Mouse (Mus musculus) testis, adult 2 months (tissue): ENCODE data around the gene Ghdc. TPM values are rescaled to one million over a fixed set of nuclear protein-coding genes. Genes with fewer than 3 reads are reported as not detected.

ENCODE experiments used
- H3K27ac ChIP-seq: fragments of 200-500 bp; 2 replicates; pipeline ENCODE4 v1.5.1; 2012; ENCODE audit warnings: low read depth, low read length; ENCODE audit not compliant: control insufficient read depth, insufficient read depth
- H3K27me3 ChIP-seq: fragments of 200-500 bp; 2 replicates; pipeline ENCODE4 v1.6.1; 2012; ENCODE audit warnings: mild to moderate bottlenecking, low read length, moderate library complexity; ENCODE audit not compliant: control insufficient read depth, insufficient read depth
- H3K36me3 ChIP-seq: fragments of 200-500 bp; 2 replicates; pipeline ENCODE4 v1.6.1; 2012; ENCODE audit warnings: mild to moderate bottlenecking, low read length; ENCODE audit not compliant: control insufficient read depth, insufficient read depth
- H3K4me1 ChIP-seq: fragments of 200-500 bp; 2 replicates; pipeline ENCODE4 v1.6.1; 2012; ENCODE audit warnings: low read length; ENCODE audit not compliant: control insufficient read depth, insufficient read depth
- H3K4me3 ChIP-seq: fragments of 200-500 bp; 2 replicates; pipeline ENCODE4 v1.5.1; 2012; ENCODE audit warnings: low read depth, mild to moderate bottlenecking, low read length, moderate library complexity, mixed read lengths; ENCODE audit not compliant: control insufficient read depth
- CTCF ChIP-seq: fragments of 200-500 bp; IDR thresholded peaks from 2 replicates; pipeline ENCODE4 v1.5.1; 2012; ENCODE audit warnings: low read depth, mild to moderate bottlenecking, inconsistent platforms, low read length, moderate library complexity; ENCODE audit not compliant: control insufficient read depth, insufficient read depth, insufficient replicate concordance
- POLR2A ChIP-seq: fragments of 200-500 bp; IDR thresholded peaks from 2 replicates; pipeline ENCODE4 v1.6.1; 2012; ENCODE audit warnings: low read depth, mild to moderate bottlenecking, inconsistent platforms, low read length, moderate library complexity; ENCODE audit not compliant: control insufficient read depth
- polyA plus RNA-seq: library from polyadenylated mRNA; depleted of rRNA; stranded (reverse); fragments of >200 nt; gene quantifications from 2 replicates; pipeline ENCODE4 v1.2.3, GENCODE M21; 2012

Ghdc gene
- polyA plus RNA-seq, 1 experiment: 1.3 TPM

DNA sequence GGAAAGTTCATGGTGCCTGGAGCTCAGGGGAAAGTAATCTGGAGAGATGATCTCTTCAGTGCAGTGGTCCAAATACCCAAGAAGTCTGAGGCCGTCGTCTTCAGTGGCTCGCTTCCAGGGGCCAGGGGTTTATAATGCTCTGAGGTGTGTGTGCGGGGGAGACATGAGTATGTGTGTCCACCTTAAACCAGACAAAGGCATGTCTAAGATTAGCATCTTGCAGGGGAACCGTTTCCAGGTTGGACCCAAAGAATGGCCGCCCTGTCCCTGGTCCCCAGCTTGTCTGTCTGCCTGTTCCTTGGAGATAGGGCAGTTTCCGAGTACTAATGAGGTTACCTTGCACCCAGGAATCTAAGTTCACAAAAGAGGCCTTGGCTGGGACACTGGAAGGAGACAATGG is 7.9 kb downstream of the Ghdc start, which contains the start of gene Hcrt:
Gene Hcrt, minus strand, starts transcription at position 101 of the 400 bp plus-strand sequence.
- TF ChIP-seq POLR2A (no peak), CTCF (no peak)
- Histone ChIP-seq H3K4me3 (peak within 1 kb of the TSS; percentile 70), H3K4me1 (peaks cover 21% of the 10 kb centered on the region), H3K27me3 (no peaks in the 10 kb centered on the region; the same call in 1 of the 2 replicates), H3K36me3 (no peaks in the 10 kb centered on the region), H3K27ac (no peak within 1 kb of the TSS)

DNA sequence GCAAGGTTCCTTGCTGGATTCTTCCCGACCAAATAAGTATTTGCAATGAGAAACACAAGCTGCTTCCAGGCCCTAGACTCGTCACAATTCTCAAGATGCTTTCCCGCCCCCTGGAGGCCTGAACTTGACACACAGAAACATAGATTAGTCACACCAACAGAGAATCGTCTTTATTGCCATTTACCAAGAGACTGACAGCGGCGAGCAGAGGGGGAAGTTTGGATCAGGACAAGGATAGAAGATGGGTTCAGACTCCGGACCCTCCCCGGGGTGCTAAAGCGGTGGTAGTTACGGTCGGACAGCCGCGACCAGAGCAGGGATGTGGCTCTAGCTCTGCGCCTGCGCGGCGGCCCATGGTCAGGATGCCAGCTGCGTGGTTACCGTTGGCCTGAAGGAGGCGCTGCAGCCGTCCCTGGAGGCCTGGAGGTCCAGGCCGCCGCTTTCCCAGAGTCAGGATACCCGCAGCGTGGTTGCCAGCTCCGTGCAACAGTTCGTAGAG is 9.2 kb downstream of the Ghdc start:
- Histone ChIP-seq H3K4me1 (peaks cover 21% of the 10 kb centered on the region), H3K36me3 (no peaks in the 10 kb centered on the region), H3K27ac (no peak overlapping the region), H3K27me3 (no peaks in the 10 kb centered on the region; the same call in 1 of the 2 replicates), H3K4me3 (peak overlapping the region; percentile 70)
- TF ChIP-seq POLR2A (peak; percentile 46; the same call in 1 of the 2 replicates), CTCF (peak; percentile 91)

DNA sequence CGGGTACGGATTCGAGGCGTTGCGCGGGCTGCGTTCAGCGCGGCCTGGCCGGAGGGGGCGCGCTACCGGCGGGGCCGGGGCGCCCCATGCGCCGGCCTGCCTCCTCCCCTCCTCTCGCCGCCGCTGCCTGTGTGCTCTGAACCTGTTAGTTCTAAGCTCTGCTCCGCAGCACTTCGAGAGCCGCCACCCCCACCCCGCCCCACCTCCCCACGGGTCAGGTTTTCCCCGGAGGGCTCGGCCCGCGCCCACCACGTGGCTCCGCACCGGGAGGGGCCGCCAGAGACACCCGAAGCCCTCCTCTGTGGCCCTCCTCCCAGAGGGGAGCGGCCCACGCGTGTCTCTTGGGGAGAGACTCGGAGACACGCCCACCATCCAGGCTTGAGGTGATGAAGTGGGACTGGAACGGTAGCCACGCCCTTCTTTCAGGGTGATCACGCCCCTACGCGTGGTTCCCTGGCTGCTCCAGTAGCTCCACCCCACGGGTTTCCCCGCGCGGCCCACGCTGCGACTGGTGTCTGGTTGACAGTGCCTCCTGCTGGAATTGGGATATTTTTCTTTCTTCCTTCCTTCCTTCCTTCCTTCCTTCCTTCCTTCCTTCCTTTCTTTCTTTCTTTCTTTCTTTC is 11.0 kb downstream of the Ghdc start, which contains the start of gene Kcnh4:
Gene Kcnh4, minus strand, starts transcription at position 332 of the 623 bp plus-strand sequence.
- Histone ChIP-seq H3K27ac (no peak within 1 kb of the TSS), H3K4me1 (peaks cover 21% of the 10 kb centered on the region), H3K4me3 (peak within 1 kb of the TSS; percentile 58), H3K27me3 (no peaks in the 10 kb centered on the region; the same call in 1 of the 2 replicates), H3K36me3 (no peaks in the 10 kb centered on the region)
- TF ChIP-seq CTCF (no peak), POLR2A (no peak)

DNA sequence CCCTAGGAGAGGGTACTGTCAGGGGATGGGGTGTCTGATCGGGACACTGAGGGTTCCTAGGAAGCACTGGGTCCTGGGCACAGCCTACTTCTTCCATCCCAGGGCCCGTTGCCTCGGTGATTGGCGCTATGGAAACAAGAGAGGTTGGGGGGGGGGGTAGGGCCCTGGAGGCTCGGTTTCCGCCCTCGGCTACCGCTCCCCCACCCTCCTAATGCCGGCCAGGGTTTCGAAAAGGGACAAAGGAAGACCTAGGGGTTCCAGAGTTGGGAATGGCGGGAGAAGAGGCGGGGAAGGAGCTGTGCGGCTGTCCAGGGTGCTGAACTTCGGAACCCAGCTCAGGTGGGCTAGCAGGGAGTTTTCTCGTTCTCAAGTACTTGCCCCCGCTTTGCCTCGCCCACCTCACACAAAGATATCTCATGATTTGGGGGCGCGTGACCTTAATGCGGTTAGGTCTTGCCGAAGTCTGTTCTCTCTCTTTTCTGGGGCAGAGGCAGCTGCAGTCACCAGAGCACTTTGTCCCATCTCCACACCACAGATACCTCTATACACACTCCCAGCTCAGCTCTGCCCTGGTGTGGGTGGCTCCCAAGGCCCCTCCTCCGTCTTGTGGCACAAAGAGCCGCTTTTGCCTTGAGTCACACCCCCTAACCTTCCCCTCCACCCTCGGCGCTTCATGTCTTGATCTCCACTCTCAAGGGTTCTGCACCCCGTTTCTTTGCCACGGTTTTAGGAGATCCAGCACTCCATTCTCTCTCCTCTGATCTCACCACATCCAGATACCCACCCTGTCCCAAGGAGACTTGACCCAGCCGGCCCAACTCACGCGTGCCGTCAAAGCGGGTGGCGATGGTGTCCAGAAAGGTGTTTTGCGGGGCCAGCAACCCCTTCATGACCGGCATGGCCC is 11.8 kb downstream of the Ghdc start:
- H3K36me3 ChIP-seq: no peaks in the 10 kb centered on the region
- no peaks in the 10 kb centered on the region; the same call in 1 of the 2 replicates for H3K27me3 ChIP-seq
- no peak for TF ChIP-seq POLR2A
- no peak for TF ChIP-seq CTCF

DNA sequence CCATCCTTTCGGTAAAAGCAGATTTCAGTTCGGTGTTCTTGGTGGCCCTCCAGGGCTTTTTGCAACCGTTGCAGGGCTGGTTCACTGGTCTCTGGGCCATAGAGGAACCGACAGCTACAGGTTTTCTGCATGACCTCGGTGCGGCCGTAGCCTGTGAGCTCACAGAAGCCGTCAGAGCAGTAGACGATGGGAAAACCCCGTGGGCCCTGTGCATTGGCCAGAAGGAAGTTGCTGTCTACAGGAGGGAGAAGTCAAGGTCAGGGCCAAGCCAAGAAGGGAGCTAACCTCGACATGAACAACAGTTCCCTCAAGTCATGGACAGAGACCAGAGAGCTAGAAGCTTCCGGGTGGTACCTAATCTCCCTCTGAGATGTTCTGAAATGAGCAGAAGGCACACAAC is 13.2 kb downstream of the Ghdc start:
- Histone ChIP-seq H3K27me3 (no peaks in the 10 kb centered on the region; the same call in 1 of the 2 replicates), H3K4me1 (peaks cover 19% of the 10 kb centered on the region), H3K4me3 (no peak overlapping the region), H3K27ac (no peak overlapping the region), H3K36me3 (no peaks in the 10 kb centered on the region)
- TF ChIP-seq CTCF: no peak
- TF ChIP-seq POLR2A: no peak

More for the DNA sequence above, 11.8 kb downstream of the Ghdc start:
- Histone ChIP-seq H3K4me1 (peaks cover 21% of the 10 kb centered on the region), H3K27ac (no peak overlapping the region), H3K4me3 (peak overlapping the region; percentile 49)

DNA sequence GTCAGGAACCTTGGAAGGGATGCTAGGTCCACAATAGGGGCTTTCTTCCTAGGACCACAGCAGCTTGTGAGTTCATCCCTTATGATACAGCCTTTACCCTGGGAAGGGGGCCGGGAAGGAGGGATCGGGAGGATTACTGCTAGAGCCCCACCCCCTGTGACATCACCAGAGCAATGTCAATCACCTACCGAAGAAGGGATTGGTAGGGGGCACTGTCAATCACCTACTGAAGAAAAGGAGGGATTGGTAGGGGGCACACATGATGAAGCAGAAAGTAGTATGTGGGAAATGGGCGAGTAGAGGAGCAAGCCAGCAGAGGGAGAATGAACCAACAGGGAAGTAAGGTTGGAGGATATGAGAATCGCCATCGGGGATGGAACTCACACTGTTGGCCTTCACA is 14.3 kb downstream of the Ghdc start:
- no peak overlapping the region for H3K4me3 ChIP-seq
- no peaks in the 10 kb centered on the region; the same call in 1 of the 2 replicates for H3K27me3 ChIP-seq
- no peak overlapping the region for H3K27ac ChIP-seq
- no peaks in the 10 kb centered on the region for H3K36me3 ChIP-seq
- TF ChIP-seq POLR2A (no peak), CTCF (no peak)
- H3K4me1 ChIP-seq: peaks cover 15% of the 10 kb centered on the region

DNA sequence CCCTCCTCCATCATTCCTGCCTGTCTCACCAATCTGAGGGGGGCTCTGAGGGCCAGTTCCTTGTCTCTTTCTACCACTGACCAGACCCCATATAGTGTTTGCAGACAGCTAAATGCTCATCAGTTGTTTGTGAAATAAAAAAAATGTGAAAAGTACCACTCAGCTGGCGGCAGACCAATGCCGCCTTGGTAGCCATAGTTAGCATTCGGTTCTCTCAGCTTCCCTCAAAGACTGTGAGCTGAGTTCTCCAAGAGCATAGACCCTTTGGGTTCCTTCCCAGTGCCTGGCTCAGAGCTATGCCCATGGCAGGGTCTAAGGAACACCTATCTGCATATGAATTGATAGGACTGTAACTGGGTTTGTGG is 16.1 kb downstream of the Ghdc start:
- TF ChIP-seq POLR2A (no peak), CTCF (no peak)
- H3K4me3 ChIP-seq: no peak overlapping the region
- no peaks in the 10 kb centered on the region for H3K36me3 ChIP-seq
- no peak overlapping the region for H3K27ac ChIP-seq
- H3K27me3 ChIP-seq: no peaks in the 10 kb centered on the region; the same call in 1 of the 2 replicates
- peaks cover 10% of the 10 kb centered on the region for H3K4me1 ChIP-seq
